Mouse (Mus musculus): ENCODE results near the gene Obsl1. TPM values are rescaled to one million over a fixed set of nuclear protein-coding genes. Genes with fewer than 3 reads are reported as not detected.

Obsl1 gene
- polyA plus RNA-seq, 2 experiments, result 108 to 315 TPM

DNA sequence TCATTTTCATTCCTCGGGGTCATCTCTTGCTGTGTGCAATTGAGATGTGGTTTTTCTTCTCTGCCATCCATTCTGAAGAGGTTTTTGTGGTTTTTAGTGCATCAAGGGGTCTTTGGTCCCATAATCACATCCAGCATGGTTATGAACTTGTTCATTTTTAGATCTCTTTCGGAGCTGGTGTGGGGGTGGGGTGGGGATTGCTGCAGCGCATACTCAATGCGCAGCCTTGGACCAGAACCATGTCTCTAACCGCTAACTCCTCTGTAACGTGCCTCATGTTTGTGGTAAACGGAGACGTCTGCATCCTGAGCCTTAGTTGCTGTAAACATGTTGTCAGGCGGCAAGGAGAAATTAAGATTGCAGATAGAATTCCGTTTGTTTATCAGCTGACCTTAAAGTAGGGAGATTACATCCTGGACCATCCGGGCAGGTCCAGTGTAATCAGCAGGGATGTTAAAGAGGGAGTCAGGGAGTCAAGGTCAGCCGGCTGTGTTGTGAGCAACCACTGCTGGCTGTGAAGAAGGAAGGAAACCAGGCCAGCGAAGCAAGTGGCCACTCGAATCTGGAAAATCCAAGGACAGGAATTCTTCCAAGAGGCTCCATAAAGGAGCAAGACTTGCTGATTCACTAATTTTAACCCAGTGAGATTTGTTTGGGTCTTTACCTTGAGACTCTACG lies 10.6 kb upstream of the Obsl1 start:
- no peak overlapping the region for H3K4me2 ChIP-seq (replicated peaks; ENCODE audit: low read depth, low read length, severe bottlenecking)
- no peaks in the 10 kb centered on the region for H3K9me3 ChIP-seq (ENCODE audit: control insufficient read depth, low read length)
- WGBS, result 74% methylated on average over 15 of the region's 15 CpGs
- H3K27me3 ChIP-seq (ENCODE audit: control insufficient read depth, insufficient read depth, low read length), result no peaks in the 10 kb centered on the region
- H3K36me3 ChIP-seq (ENCODE audit: control insufficient read depth, insufficient read depth, low read length), result no peaks in the 10 kb centered on the region
- DNase-seq (ENCODE audit: low spot score) (no peak), ATAC-seq (ENCODE audit: low FRiP score, low read depth) (no peak)
- H3K4me3 ChIP-seq (replicated peaks; ENCODE audit: low read length), result no peak overlapping the region
- no peak for TF ChIP-seq POLR2A (IDR thresholded peaks at IDR 0.05; ENCODE audit: borderline replicate concordance, extremely low read depth, insufficient read depth, insufficient read length)
- H3K9ac ChIP-seq (ENCODE audit: low read depth, low read length, severe bottlenecking), result no peak overlapping the region
- H3K27ac ChIP-seq (replicated peaks; ENCODE audit: low read depth, low read length), result no peak overlapping the region
- peaks cover 14% of the 10 kb centered on the region for H3K4me1 ChIP-seq (ENCODE audit: control insufficient read depth, insufficient read depth, low read length)

DNA sequence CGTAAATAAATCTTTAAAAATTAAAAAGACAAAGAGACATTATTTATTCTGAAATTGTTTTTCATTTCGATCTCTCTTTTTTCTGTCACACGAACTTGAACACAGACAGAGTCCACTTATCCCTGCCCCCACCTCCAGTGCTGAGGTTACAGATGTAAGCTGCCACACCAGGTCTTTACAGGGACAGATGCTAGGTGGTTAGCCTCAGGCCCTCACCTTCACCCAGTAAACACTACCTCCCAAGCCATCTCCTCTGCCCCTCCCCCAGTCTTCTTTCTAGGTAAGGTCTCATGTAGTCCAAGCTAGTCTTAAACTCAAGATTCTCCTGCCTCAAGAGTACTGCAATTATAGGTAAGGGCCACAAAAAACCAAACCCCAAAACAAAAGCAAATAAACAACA lies 6.3 kb upstream of the Obsl1 start:
- H3K27ac ChIP-seq (replicated peaks; ENCODE audit: low read depth, low read length), result no peak overlapping the region
- no peaks in the 10 kb centered on the region for H3K36me3 ChIP-seq (ENCODE audit: control insufficient read depth, insufficient read depth, low read length)
- peaks cover 5% of the 10 kb centered on the region; the same call in 1 of the 2 replicates for H3K4me1 ChIP-seq (ENCODE audit: control insufficient read depth, insufficient read depth, low read length)
- H3K4me3 ChIP-seq (replicated peaks; ENCODE audit: low read length), result no peak overlapping the region
- WGBS, result 86% methylated on average over 3 of the region's 3 CpGs
- ATAC-seq (ENCODE audit: low FRiP score, low read depth) (no peak), DNase-seq (ENCODE audit: low spot score) (no peak)
- no peak for TF ChIP-seq POLR2A (IDR thresholded peaks at IDR 0.05; ENCODE audit: borderline replicate concordance, extremely low read depth, insufficient read depth, insufficient read length)
- no peak overlapping the region for H3K4me2 ChIP-seq (replicated peaks; ENCODE audit: low read depth, low read length, severe bottlenecking)
- no peaks in the 10 kb centered on the region for H3K27me3 ChIP-seq (ENCODE audit: control insufficient read depth, insufficient read depth, low read length)
- H3K9ac ChIP-seq (ENCODE audit: low read depth, low read length, severe bottlenecking), result no peak overlapping the region
- H3K9me3 ChIP-seq (ENCODE audit: control insufficient read depth, low read length), result no peaks in the 10 kb centered on the region

DNA sequence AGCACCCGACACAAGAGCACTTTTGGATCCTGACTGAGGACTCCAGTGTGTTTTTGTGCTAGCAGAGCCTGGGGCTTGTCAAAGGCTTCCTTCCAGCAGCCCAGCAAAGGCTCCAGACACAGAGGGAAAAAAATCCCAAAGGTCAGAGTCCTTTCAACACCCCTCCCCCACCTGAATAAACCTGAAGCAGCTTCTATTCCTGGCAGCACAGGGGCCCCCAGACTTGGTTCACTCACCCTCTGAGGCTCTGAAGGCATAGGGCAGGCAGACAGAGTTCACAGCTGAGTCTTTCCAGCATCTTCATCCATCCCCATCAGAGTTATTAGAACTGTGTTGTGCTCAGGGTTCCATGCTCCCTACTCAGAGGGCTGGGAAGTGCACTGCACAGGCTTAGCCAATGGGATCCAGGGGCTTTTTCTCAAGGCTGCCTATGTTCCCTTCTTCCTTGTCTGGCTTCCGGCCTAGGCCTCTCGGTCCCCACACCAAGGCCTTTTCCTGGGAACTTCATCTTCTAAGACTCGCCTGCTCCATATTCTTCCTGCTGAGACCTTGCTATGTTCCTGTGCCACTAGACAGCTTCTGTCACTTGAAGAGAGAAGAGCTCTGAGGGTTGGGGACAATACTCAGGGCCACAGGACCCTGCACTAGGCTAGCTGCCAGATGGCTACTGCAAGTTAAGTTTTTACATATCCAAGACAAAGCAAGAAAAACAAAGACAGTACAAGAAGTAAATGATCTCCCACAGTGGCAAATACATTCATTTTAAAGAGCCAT lies 5.4 kb upstream of the Obsl1 start:
- Histone ChIP-seq H3K27ac (replicated peaks; ENCODE audit: low read depth, low read length) (no peak overlapping the region), H3K27me3 (ENCODE audit: control insufficient read depth, insufficient read depth, low read length) (no peaks in the 10 kb centered on the region), H3K4me3 (replicated peaks; ENCODE audit: low read length) (no peak overlapping the region), H3K9ac (ENCODE audit: low read depth, low read length, severe bottlenecking) (no peak overlapping the region), H3K36me3 (ENCODE audit: control insufficient read depth, insufficient read depth, low read length) (no peaks in the 10 kb centered on the region), H3K4me2 (replicated peaks; ENCODE audit: low read depth, low read length, severe bottlenecking) (no peak overlapping the region), H3K9me3 (ENCODE audit: control insufficient read depth, low read length) (no peaks in the 10 kb centered on the region), H3K4me1 (ENCODE audit: control insufficient read depth, insufficient read depth, low read length) (peaks cover 12% of the 10 kb centered on the region)
- no peak for DNase-seq (ENCODE audit: low spot score)
- no peak for TF ChIP-seq POLR2A (IDR thresholded peaks at IDR 0.05; ENCODE audit: borderline replicate concordance, extremely low read depth, insufficient read depth, insufficient read length)
- no peak for ATAC-seq (ENCODE audit: low FRiP score, low read depth)
- WGBS, result 60% methylated on average over 4 of the region's 4 CpGs

DNA sequence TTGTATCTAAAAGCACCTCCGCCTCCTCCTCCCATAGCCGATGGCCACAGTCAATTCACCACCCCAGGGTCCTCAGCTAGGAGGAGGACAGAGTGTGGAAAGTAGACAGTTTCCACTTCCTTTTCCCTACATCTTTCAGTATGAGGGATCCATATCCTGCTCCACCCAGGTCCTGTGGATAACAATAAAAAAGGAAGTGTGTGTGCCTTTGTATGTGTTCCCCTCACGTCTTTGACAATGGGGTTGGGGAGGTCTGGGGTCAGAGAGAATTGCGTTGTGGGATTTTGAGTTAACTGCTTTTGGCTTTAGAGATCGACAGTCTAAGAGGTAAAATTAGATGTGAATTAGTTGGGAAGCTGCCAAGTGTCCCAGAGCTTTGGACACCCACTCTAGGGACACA lies 3.9 kb upstream of the Obsl1 start:
- no peak for TF ChIP-seq POLR2A (IDR thresholded peaks at IDR 0.05; ENCODE audit: borderline replicate concordance, extremely low read depth, insufficient read depth, insufficient read length)
- WGBS, result 67% methylated on average over 5 of the region's 5 CpGs

DNA sequence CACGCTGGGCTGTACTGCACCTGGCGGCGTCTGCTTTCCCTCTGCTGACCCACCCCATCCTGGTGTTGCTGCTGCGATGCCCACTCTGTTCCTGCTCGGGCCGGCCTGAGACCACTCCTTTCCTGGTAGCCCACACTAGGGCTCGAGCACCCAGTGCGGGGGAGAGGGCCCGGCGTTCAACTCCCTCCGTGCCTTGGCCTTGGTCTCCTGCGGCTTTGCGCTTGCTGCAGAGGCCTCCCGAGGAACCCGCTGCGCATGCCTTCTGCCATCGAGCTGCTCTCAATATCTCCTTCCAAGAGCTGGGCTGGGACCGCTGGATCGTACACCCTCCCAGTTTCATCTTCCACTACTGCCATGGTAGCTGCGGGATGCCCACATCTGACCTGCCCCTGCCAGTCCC lies 3.3 kb upstream of the Obsl1 start:
- Histone ChIP-seq H3K4me1 (ENCODE audit: control insufficient read depth, insufficient read depth, low read length) (peaks cover 18% of the 10 kb centered on the region), H3K9ac (ENCODE audit: low read depth, low read length, severe bottlenecking) (no peak overlapping the region), H3K27ac (replicated peaks; ENCODE audit: low read depth, low read length) (no peak overlapping the region), H3K4me3 (replicated peaks; ENCODE audit: low read length) (no peak overlapping the region), H3K4me2 (replicated peaks; ENCODE audit: low read depth, low read length, severe bottlenecking) (no peak overlapping the region), H3K36me3 (ENCODE audit: control insufficient read depth, insufficient read depth, low read length) (0 out of 2 replicates have a peak, but pooled peaks cover 2% of the 10 kb centered on the region), H3K9me3 (ENCODE audit: control insufficient read depth, low read length) (no peaks in the 10 kb centered on the region), H3K27me3 (ENCODE audit: control insufficient read depth, insufficient read depth, low read length) (no peaks in the 10 kb centered on the region)
- ATAC-seq (ENCODE audit: low FRiP score, low read depth), result no peak
- TF ChIP-seq POLR2A (IDR thresholded peaks at IDR 0.05; ENCODE audit: borderline replicate concordance, extremely low read depth, insufficient read depth, insufficient read length), result no peak
- no peak for DNase-seq (ENCODE audit: low spot score)
- 57% methylated on average over 15 of the region's 20 CpGs for WGBS

More for the DNA sequence above, 3.9 kb upstream of the Obsl1 start:
- no peaks in the 10 kb centered on the region for H3K27me3 ChIP-seq (ENCODE audit: control insufficient read depth, insufficient read depth, low read length)
- ATAC-seq (ENCODE audit: low FRiP score, low read depth) (no peak), DNase-seq (ENCODE audit: low spot score) (no peak)
- H3K4me2 ChIP-seq (replicated peaks; ENCODE audit: low read depth, low read length, severe bottlenecking), result no peak overlapping the region
- H3K36me3 ChIP-seq (ENCODE audit: control insufficient read depth, insufficient read depth, low read length), result no peaks in the 10 kb centered on the region
- no peaks in the 10 kb centered on the region for H3K9me3 ChIP-seq (ENCODE audit: control insufficient read depth, low read length)
- H3K27ac ChIP-seq (replicated peaks; ENCODE audit: low read depth, low read length), result no peak overlapping the region
- H3K4me3 ChIP-seq (replicated peaks; ENCODE audit: low read length), result no peak overlapping the region
- peaks cover 13% of the 10 kb centered on the region for H3K4me1 ChIP-seq (ENCODE audit: control insufficient read depth, insufficient read depth, low read length)
- no peak overlapping the region for H3K9ac ChIP-seq (ENCODE audit: low read depth, low read length, severe bottlenecking)

Measured in limb, embryonic 14.5 days (tissue).